Mouse (Mus musculus): Measurements from ENCODE around the gene Idi2. TPM values are rescaled to one million over a fixed set of nuclear protein-coding genes. Genes with fewer than 3 reads are reported as not detected.
A peak's percentile ranks its signal among the peaks of the same experiment; 100 is the strongest.
"Not testable (repeated sequence)": the region's sequence is repeated elsewhere in the genome, so short reads cannot be mapped to it uniquely, and the experiment has no call there.

The Idi2 gene
- total and polyA plus RNA-seq, 2 experiments, result not detected

DNA sequence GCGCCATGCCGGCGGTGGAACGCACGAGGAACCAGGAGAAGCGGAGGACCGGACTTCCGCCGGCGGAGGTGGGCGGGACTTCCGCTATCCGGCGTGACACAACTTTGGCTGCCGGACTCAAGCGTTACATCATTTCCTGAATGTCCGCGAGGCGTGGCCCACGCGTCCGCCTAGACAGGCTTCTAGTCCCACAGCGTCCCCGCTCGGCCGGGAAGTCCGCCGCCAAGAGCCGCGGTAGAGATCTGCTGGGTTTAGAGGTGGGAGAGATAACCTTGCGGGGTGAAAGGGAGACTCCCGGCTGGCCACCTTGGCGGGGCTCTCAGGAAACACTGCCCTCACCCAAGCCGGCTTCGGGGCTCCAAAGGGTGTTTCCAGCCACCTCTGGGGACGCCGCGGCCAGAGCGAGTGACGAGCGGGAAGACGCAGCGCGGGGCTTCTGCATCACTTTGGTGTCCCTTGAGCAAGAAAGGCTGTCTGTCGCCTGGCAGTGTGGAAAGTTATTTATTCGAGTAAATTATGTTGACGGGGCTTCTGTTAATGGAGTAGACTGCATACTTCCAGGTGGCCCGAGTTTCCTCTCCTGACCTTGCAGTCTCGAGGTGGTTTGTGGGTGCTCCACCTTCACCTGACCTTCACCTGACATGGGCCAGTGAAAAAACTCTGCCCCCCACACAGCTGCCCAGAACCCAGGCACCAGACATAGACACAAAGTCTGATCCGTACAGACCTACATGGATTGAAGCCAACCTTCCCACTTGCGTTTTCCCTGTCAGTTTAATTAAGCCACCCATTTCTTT lies 43.5 kb downstream of the Idi2 start, which contains the start of gene Gtpbp4:
TSS of gene Gtpbp4 (minus strand) at position 94 of the 797 bp plus-strand sequence.
- Histone ChIP-seq H3K27ac (replicated peaks; ENCODE audit: insufficient read depth, low read depth, low read length) (peak within 1 kb of the TSS; percentile 96), H3K27me3 (ENCODE audit: control insufficient read depth, insufficient read depth, low read length) (no peaks in the 10 kb centered on the region), H3K36me3 (ENCODE audit: control insufficient read depth, insufficient read depth, low read length) (peaks cover 7% of the 10 kb centered on the region; the same call in 1 of the 2 replicates), H3K79me2 (ENCODE audit: control insufficient read depth, insufficient read depth, low read length) (peaks cover 25% of the 10 kb centered on the region; the same call in 1 of the 2 replicates), H3K4me1 (ENCODE audit: control insufficient read depth, insufficient read depth, low read length) (peaks cover 3% of the 10 kb centered on the region), H3K9ac (ENCODE audit: low read depth, low read length) (peak within 1 kb of the TSS; percentile 91), H3K4me3 (ENCODE audit: insufficient read depth, low read depth, low read length) (peak within 1 kb of the TSS; percentile 95)
- peak; percentile 88 for DNase-seq (ENCODE audit: extremely low read depth, low read depth, low spot score)
- WGBS, result under 1% methylated on average over 51 of the region's 51 CpGs
- TF ChIP-seq POLR2A (IDR thresholded peaks at IDR 0.05; ENCODE audit: extremely low read depth, insufficient read depth, low read length), result peak; percentile 68
- TF ChIP-seq CTCF (IDR thresholded peaks at IDR 0.05; ENCODE audit: low read depth, low read length), result peak; percentile 78

DNA sequence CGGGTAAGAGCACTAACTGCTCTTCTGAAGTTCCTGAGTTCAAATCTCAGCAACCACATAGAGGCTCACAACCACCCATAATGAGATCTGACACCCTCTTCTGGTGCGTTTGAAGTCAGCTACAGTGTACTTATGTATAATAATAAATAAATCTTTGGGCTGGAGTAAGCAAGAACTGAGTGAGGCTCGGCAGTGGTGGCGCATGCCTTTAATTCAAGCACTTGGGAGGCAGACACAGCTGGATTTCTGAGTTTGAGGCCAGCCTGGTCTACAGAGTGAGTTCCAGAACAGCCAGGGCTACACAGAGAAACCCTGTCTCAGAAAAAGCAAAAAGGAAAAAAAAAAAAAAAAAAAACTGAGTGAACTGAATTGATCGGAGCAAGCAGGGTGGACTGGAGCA lies 44.6 kb downstream of the Idi2 start:
- H3K4me3 ChIP-seq (ENCODE audit: insufficient read depth, low read depth, low read length); H3K27me3 ChIP-seq (ENCODE audit: control insufficient read depth, insufficient read depth, low read length); DNase-seq (ENCODE audit: extremely low read depth, low read depth, low spot score); H3K4me1 ChIP-seq (ENCODE audit: control insufficient read depth, insufficient read depth, low read length); H3K9ac ChIP-seq (ENCODE audit: low read depth, low read length); H3K36me3 ChIP-seq (ENCODE audit: control insufficient read depth, insufficient read depth, low read length): not testable (repeated sequence)
- H3K27ac ChIP-seq (replicated peaks; ENCODE audit: insufficient read depth, low read depth, low read length), result peak overlapping the region; percentile 39; the same call in 1 of the 2 replicates
- H3K79me2 ChIP-seq (ENCODE audit: control insufficient read depth, insufficient read depth, low read length), result peaks cover 24% of the 10 kb centered on the region; the same call in 1 of the 2 replicates
- 86% methylated on average over 5 of the region's 5 CpGs for WGBS

DNA sequence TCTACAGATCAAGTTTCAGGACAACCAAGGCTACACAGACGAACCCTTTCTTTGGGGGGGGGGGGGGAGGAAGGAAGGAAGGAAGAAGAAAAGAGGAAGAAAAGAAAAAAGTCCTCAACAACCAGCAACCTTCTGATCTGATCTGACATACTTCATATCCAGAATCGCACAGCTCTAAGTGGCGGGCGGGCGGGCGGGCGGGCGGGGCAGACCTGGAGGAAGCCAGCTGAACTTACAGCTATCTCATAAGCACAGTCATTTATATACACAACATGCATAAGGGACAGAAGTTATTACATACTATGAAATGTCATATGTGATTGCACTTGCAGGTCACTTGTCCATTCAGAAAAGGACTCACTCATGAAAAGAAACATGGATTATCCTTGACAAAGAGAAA lies 46.8 kb downstream of the Idi2 start:
- Histone ChIP-seq H3K9ac (ENCODE audit: low read depth, low read length) (no peak overlapping the region), H3K36me3 (ENCODE audit: control insufficient read depth, insufficient read depth, low read length) (no peaks in the 10 kb centered on the region), H3K4me1 (ENCODE audit: control insufficient read depth, insufficient read depth, low read length) (peaks cover 3% of the 10 kb centered on the region; the same call in 1 of the 2 replicates), H3K27ac (replicated peaks; ENCODE audit: insufficient read depth, low read depth, low read length) (no peak overlapping the region), H3K4me3 (ENCODE audit: insufficient read depth, low read depth, low read length) (no peak overlapping the region), H3K79me2 (ENCODE audit: control insufficient read depth, insufficient read depth, low read length) (peaks cover 12% of the 10 kb centered on the region; the same call in 1 of the 2 replicates), H3K27me3 (ENCODE audit: control insufficient read depth, insufficient read depth, low read length) (no peaks in the 10 kb centered on the region)
- no peak for DNase-seq (ENCODE audit: extremely low read depth, low read depth, low spot score)
- TF ChIP-seq POLR2A (IDR thresholded peaks at IDR 0.05; ENCODE audit: extremely low read depth, insufficient read depth, low read length) (no peak), CTCF (IDR thresholded peaks at IDR 0.05; ENCODE audit: low read depth, low read length) (no peak)
- WGBS, result 93% methylated on average over 8 of the region's 8 CpGs

DNA sequence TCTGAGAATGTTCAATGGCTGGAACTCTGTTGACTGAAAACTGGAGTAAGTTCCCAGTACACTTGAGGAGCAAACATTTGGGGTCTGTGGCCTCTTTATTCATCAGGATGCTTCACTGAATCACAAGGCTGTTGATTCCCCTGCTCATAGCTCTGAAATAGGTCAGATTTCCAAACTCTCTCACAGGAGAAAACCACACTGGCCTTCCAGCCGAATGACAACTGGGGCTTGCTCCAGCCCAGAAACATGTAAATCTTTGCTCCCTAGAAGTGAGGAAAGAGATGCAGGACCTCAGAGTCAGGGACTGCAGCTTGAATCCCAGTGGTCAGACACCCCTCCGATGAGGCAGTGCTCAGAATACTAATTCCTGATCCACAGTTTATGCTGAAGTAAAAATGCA lies 50.6 kb downstream of the Idi2 start:
- no peaks in the 10 kb centered on the region for H3K36me3 ChIP-seq (ENCODE audit: control insufficient read depth, insufficient read depth, low read length)
- no peaks in the 10 kb centered on the region for H3K79me2 ChIP-seq (ENCODE audit: control insufficient read depth, insufficient read depth, low read length)
- no peak overlapping the region for H3K9ac ChIP-seq (ENCODE audit: low read depth, low read length)
- H3K4me3 ChIP-seq (ENCODE audit: insufficient read depth, low read depth, low read length), result no peak overlapping the region
- WGBS, result 66% methylated on average over 2 of the region's 2 CpGs
- no peak for TF ChIP-seq CTCF (IDR thresholded peaks at IDR 0.05; ENCODE audit: low read depth, low read length)
- no peak for TF ChIP-seq POLR2A (IDR thresholded peaks at IDR 0.05; ENCODE audit: extremely low read depth, insufficient read depth, low read length)
- no peaks in the 10 kb centered on the region for H3K27me3 ChIP-seq (ENCODE audit: control insufficient read depth, insufficient read depth, low read length)
- H3K27ac ChIP-seq (replicated peaks; ENCODE audit: insufficient read depth, low read depth, low read length), result no peak overlapping the region
- H3K4me1 ChIP-seq (ENCODE audit: control insufficient read depth, insufficient read depth, low read length), result no peaks in the 10 kb centered on the region
- no peak for DNase-seq (ENCODE audit: extremely low read depth, low read depth, low spot score)

Other genes with a start within 250 kb of the Idi2 start
- 8.4 and 8.5 TPM in 2 replicates for gene Wdr37, start 81.0 kb upstream of the Idi2 start, total RNA-seq (2014; rRNA removed)
- 3.1 and 5.1 TPM in 2 replicates for gene Wdr37, start 81.0 kb upstream of the Idi2 start, polyA plus RNA-seq (2012; rRNA removed)
- 164 and 228 TPM in 2 replicates for gene Idi1, start 67.4 kb upstream of the Idi2 start, total RNA-seq (2014; rRNA removed)
- gene Idi1, start 67.4 kb upstream of the Idi2 start, polyA plus RNA-seq (2012; rRNA removed), result 52.6 and 56.8 TPM in 2 replicates
- not detected in 2 replicates for gene Gm9745, start 4.6 kb upstream of the Idi2 start, total RNA-seq (2014; rRNA removed)
- gene Gm9745, start 4.6 kb upstream of the Idi2 start, polyA plus RNA-seq (2012; rRNA removed), result not detected in 2 replicates
- gene Gtpbp4, start 43.2 kb downstream of the Idi2 start, total RNA-seq (2014; rRNA removed), result 16.2 and 17.4 TPM in 2 replicates
- 5.9 and 10.5 TPM in 2 replicates for gene Gtpbp4, start 43.2 kb downstream of the Idi2 start, polyA plus RNA-seq (2012; rRNA removed)
- gene Larp4b, start 141.0 kb downstream of the Idi2 start, total RNA-seq (2014; rRNA removed), result 34.2 TPM in 2 replicates
- 18.1 and 20.4 TPM in 2 replicates for gene Larp4b, start 141.0 kb downstream of the Idi2 start, polyA plus RNA-seq (2012; rRNA removed)

Measured in liver, adult 2 months (tissue).